In genomic region chr3:122939215-122939614, GRCm38 (mm10) we compare ENCODE assay signal across 9 mouse cellular contexts. TPM values are rescaled to one million over a fixed set of nuclear protein-coding genes. Genes with fewer than 3 reads are reported as not detected.
DNase-seq lines count a peak whose midpoint lies in the region; ATAC-seq and TF ChIP-seq lines count a peak whose summit lies in the region.
"Had no signal": no experiment of that assay in that cellular context is flagged by ENCODE, and none has a peak within 500 bp of the region (broad histone marks: within the 10 kb centered on the region; RNA-seq: fewer than 3 reads in every experiment).

No protein-coding gene starts in this region.

- no peak overlapping the region for H3K4me2 ChIP-seq in kidney, postnatal 0 days (ENCODE audit: low read length)
- H3K4me2 ChIP-seq: neural tube, embryonic 13.5 days had no signal

- H3K9me3 ChIP-seq in kidney, postnatal 0 days (replicated peaks; ENCODE audit: low read length): no peaks in the 10 kb centered on the region
- H3K9me3 ChIP-seq: neural tube, embryonic 13.5 days had no signal

- H3K9ac ChIP-seq in kidney, postnatal 0 days (ENCODE audit: low read depth, low read length): no peak overlapping the region
- H3K9ac ChIP-seq: neural tube, embryonic 13.5 days had no signal

- H3K4me3 ChIP-seq in kidney, postnatal 0 days (replicated peaks; ENCODE audit: low read depth, low read length): no peak overlapping the region
- H3K4me3 ChIP-seq: neural tube, embryonic 13.5 days had no signal

- H3K36me3 ChIP-seq in kidney, postnatal 0 days (ENCODE audit: insufficient read depth, low read length): peaks cover 5% of the 10 kb centered on the region; the same call in 1 of the 2 replicates

- no peak for ATAC-seq in kidney, postnatal 0 days (replicated peaks; ENCODE audit: low FRiP score, low read depth)

- peak; percentile 69 for TF ChIP-seq CTCF in kidney, postnatal 0 days (IDR thresholded peaks at IDR 0.05; ENCODE audit: low read depth)

- no peak overlapping the region for H3K27ac ChIP-seq in kidney, postnatal 0 days
- H3K27ac ChIP-seq: neural tube, embryonic 13.5 days had no signal

- 77% methylated on average over 2 of the region's 2 CpGs for WGBS in kidney, postnatal 0 days

- no peaks in the 10 kb centered on the region for H3K4me1 ChIP-seq in kidney, postnatal 0 days (replicated peaks; ENCODE audit: insufficient read depth, low read length)
- H3K4me1 ChIP-seq: neural tube, embryonic 13.5 days had no signal

- DNase-seq in kidney, postnatal 0 days (ENCODE audit: low spot score): peak; percentile 75
- no peak for DNase-seq in kidney, adult 18-20 months
- DNase-seq in CD4-positive, CD25-positive, alpha-beta regulatory T cell, adult 2 months (ENCODE audit: low read depth, low spot score): peak; percentile 67
- DNase-seq in NIH3T3 (ENCODE audit: low read depth): peak; percentile 90
- DNase-seq in gastrocnemius, postnatal 25 days: peak; percentile 26
- DNase-seq in lung, postnatal 14 days: peak; percentile 65
- no peak for DNase-seq in urinary bladder, adult 2 months (ENCODE audit: low spot score)

- H3K27me3 ChIP-seq in kidney, postnatal 0 days (ENCODE audit: insufficient read depth, low read length): no peaks in the 10 kb centered on the region
- H3K27me3 ChIP-seq: neural tube, embryonic 13.5 days had no signal

RNA-seq across cellular contexts. Expression of gene 1810037I17Rik, which starts 15.2 kb away (rescaled TPM):
- 127 and 140 TPM in 2 replicates for polyA plus RNA-seq in kidney, postnatal 0 days (2015; fragmentation: Nextera tagmentation; extraction: Ambion mirVana)
- 10 to 100 TPM; 25.2 to 28.3 TPM for total RNA-seq in gastrocnemius, postnatal 25 days (2021)
- 73.1 and 86.1 TPM in 2 replicates for polyA plus RNA-seq in urinary bladder, adult 2 months (2012; rRNA removed)

RNA-seq across cellular contexts. Expression of gene Gm10959, which starts 20.1 kb away (rescaled TPM):
- polyA plus RNA-seq in kidney, postnatal 0 days (2015; fragmentation: Nextera tagmentation; extraction: Ambion mirVana): not detected in 2 replicates
- total RNA-seq in gastrocnemius, postnatal 25 days (2021): not detected
- polyA plus RNA-seq in urinary bladder, adult 2 months (2012; rRNA removed): not detected in 2 replicates
- total RNA-seq: layer of hippocampus, adult 8-10 months had no signal
- polyA plus RNA-seq: neural tube, embryonic 13.5 days had no signal

RNA-seq across cellular contexts. Expression of gene Fabp2, which starts 44.3 kb away (rescaled TPM):
- 0.47 and 0.83 TPM in 2 replicates for polyA plus RNA-seq in kidney, postnatal 0 days (2015; fragmentation: Nextera tagmentation; extraction: Ambion mirVana)
- not detected for total RNA-seq in gastrocnemius, postnatal 25 days (2021)
- polyA plus RNA-seq in urinary bladder, adult 2 months (2012; rRNA removed): 0.37 and 0.38 TPM in 2 replicates
- total RNA-seq: layer of hippocampus, adult 8-10 months had no signal
- polyA plus RNA-seq: neural tube, embryonic 13.5 days had no signal

RNA-seq across cellular contexts. Expression of gene Usp53, which starts 45.1 kb away (rescaled TPM):
- polyA plus RNA-seq in kidney, postnatal 0 days (2015; fragmentation: Nextera tagmentation; extraction: Ambion mirVana): 12.5 and 13.2 TPM in 2 replicates
- total RNA-seq in gastrocnemius, postnatal 25 days (2021): 10 to 100 TPM in 1 of 2 experiments, 1 to 10 TPM in 1; 8.6 to 10.9 TPM
- polyA plus RNA-seq in urinary bladder, adult 2 months (2012; rRNA removed): 5.9 and 8.0 TPM in 2 replicates

Comparison
In these comparisons a context has a peak if more than half of its experiments do, and no peak if none do; other contexts are left out.
1. DNase-seq: peak in kidney, postnatal 0 days (single experiment), CD4-positive, CD25-positive, alpha-beta regulatory T cell, adult 2 months (single experiment), NIH3T3 (single experiment), gastrocnemius, postnatal 25 days (single experiment) and lung, postnatal 14 days (single experiment); none in kidney, adult 18-20 months (single experiment) and urinary bladder, adult 2 months (single experiment).